In genomic region chr15:79683707-79684465, GRCm38 (mm10) we compare ENCODE assay signal across 8 mouse cellular contexts. TPM values are rescaled to one million over a fixed set of nuclear protein-coding genes. Genes with fewer than 3 reads are reported as not detected.
DNase-seq lines count a peak whose midpoint lies in the region; ATAC-seq and TF ChIP-seq lines count a peak whose summit lies in the region.

No protein-coding gene starts in this region.

- no peaks in the 10 kb centered on the region for H3K27me3 ChIP-seq in kidney, postnatal 0 days (ENCODE audit: insufficient read depth, low read length)
- H3K27me3 ChIP-seq in heart, embryonic 15.5 days = no peaks in the 10 kb centered on the region
- H3K27me3 ChIP-seq in liver, postnatal 0 days (ENCODE audit: insufficient read depth, low read length) = no peaks in the 10 kb centered on the region

- TF ChIP-seq CTCF in kidney, postnatal 0 days (IDR thresholded peaks at IDR 0.05; ENCODE audit: low read depth) = no peak
- TF ChIP-seq CTCF in liver, postnatal 0 days (IDR thresholded peaks at IDR 0.05; ENCODE audit: low read depth) = no peak

- no peak for TF ChIP-seq EP300 in liver, postnatal 0 days (IDR thresholded peaks at IDR 0.05; ENCODE audit: low read depth)

- peaks cover 39% of the 10 kb centered on the region for H3K4me1 ChIP-seq in kidney, postnatal 0 days (replicated peaks; ENCODE audit: insufficient read depth, low read length)
- peaks cover 63% of the 10 kb centered on the region for H3K4me1 ChIP-seq in heart, embryonic 15.5 days (replicated peaks)
- H3K4me1 ChIP-seq in liver, postnatal 0 days (ENCODE audit: insufficient read depth) = peaks cover 54% of the 10 kb centered on the region

- 55% methylated on average over 19 of the region's 19 CpGs for WGBS in kidney, postnatal 0 days
- WGBS in heart, embryonic 15.5 days = 39% methylated on average over 19 of the region's 19 CpGs
- 52% methylated on average over 19 of the region's 19 CpGs for WGBS in liver, postnatal 0 days (ENCODE audit: insufficient replicate concordance)

- peak overlapping the region; percentile 88 for H3K4me3 ChIP-seq in kidney, postnatal 0 days (replicated peaks; ENCODE audit: low read depth, low read length)
- peak overlapping the region; percentile 83 for H3K4me3 ChIP-seq in heart, embryonic 15.5 days
- H3K4me3 ChIP-seq in liver, postnatal 0 days (ENCODE audit: low read depth, low read length) = peak overlapping the region; percentile 88

- ATAC-seq in kidney, postnatal 0 days (replicated peaks; ENCODE audit: low FRiP score, low read depth) = no peak
- no peak for ATAC-seq in heart, embryonic 15.5 days (replicated peaks; ENCODE audit: insufficient number of reproducible peaks, insufficient read depth, low FRiP score, low read depth)
- ATAC-seq in liver, postnatal 0 days = 0 out of 2 replicates have a peak, but pooled peaks have one; percentile 5
- ATAC-seq in CD4-positive, CD25-positive, alpha-beta regulatory T cell, adult 4 months = no peak

- peak overlapping the region; percentile 78 for H3K4me2 ChIP-seq in kidney, postnatal 0 days (ENCODE audit: low read length)
- H3K4me2 ChIP-seq in heart, embryonic 15.5 days = peak overlapping the region; percentile 73
- peak overlapping the region; percentile 92 for H3K4me2 ChIP-seq in liver, postnatal 0 days (ENCODE audit: low read depth, low read length)

- H3K27ac ChIP-seq in kidney, postnatal 0 days = no peak overlapping the region
- peak overlapping the region; percentile 68 for H3K27ac ChIP-seq in heart, embryonic 15.5 days
- peak overlapping the region; percentile 99 for H3K27ac ChIP-seq in liver, postnatal 0 days (ENCODE audit: low read depth)

- no peak overlapping the region for H3K9ac ChIP-seq in kidney, postnatal 0 days (ENCODE audit: low read depth, low read length)
- peak overlapping the region; percentile 91 for H3K9ac ChIP-seq in heart, embryonic 15.5 days
- H3K9ac ChIP-seq in liver, postnatal 0 days (replicated peaks) = peak overlapping the region; percentile 98

- no peaks in the 10 kb centered on the region for H3K9me3 ChIP-seq in kidney, postnatal 0 days (replicated peaks; ENCODE audit: low read length)
- no peaks in the 10 kb centered on the region for H3K9me3 ChIP-seq in heart, embryonic 15.5 days (replicated peaks)
- no peaks in the 10 kb centered on the region for H3K9me3 ChIP-seq in liver, postnatal 0 days (ENCODE audit: low read length)

- no peaks in the 10 kb centered on the region for H3K36me3 ChIP-seq in kidney, postnatal 0 days (ENCODE audit: insufficient read depth, low read length)
- no peaks in the 10 kb centered on the region for H3K36me3 ChIP-seq in heart, embryonic 15.5 days
- peaks cover 3% of the 10 kb centered on the region for H3K36me3 ChIP-seq in liver, postnatal 0 days (replicated peaks; ENCODE audit: insufficient read depth, low read length)

- no peak for DNase-seq in kidney, postnatal 0 days (ENCODE audit: low spot score)
- no peak for DNase-seq in kidney, postnatal 14 days
- peak; percentile 50 for DNase-seq in adrenal gland, postnatal 14 days
- DNase-seq in liver, postnatal 0 days = no peak
- DNase-seq in ovary, postnatal 10 days (ENCODE audit: low spot score) = no peak
- DNase-seq in kidney, adult 8-10 months = no peak

RNA-seq across cellular contexts. Expression of gene Josd1, which starts 3.8 kb away (rescaled TPM):
- 18.8 and 19.0 TPM in 2 replicates for polyA plus RNA-seq in kidney, postnatal 0 days (2015; fragmentation: Nextera tagmentation; extraction: Ambion mirVana)
- 38.0 and 43.9 TPM in 2 replicates for total RNA-seq in adrenal gland, postnatal 14 days (2021)
- polyA plus RNA-seq in heart, embryonic 15.5 days (2015; fragmentation: Nextera tagmentation; extraction: Ambion mirVana) = 20.6 and 24.5 TPM in 2 replicates
- 13.3 and 13.9 TPM in 2 replicates for polyA plus RNA-seq in liver, postnatal 0 days (2015; fragmentation: Nextera tagmentation; extraction: Ambion mirVana)
- polyA plus RNA-seq in CD4-positive, CD25-positive, alpha-beta regulatory T cell, adult 4 months (2017; shearing (Covaris generic)) = 1 to 10 TPM; 4.2 to 6.8 TPM

RNA-seq across cellular contexts. Expression of gene Gtpbp1, which starts 6.8 kb away (rescaled TPM):
- 24.3 and 26.9 TPM in 2 replicates for polyA plus RNA-seq in kidney, postnatal 0 days (2015; fragmentation: Nextera tagmentation; extraction: Ambion mirVana)
- 26.1 and 35.8 TPM in 2 replicates for total RNA-seq in adrenal gland, postnatal 14 days (2021)
- polyA plus RNA-seq in heart, embryonic 15.5 days (2015; fragmentation: Nextera tagmentation; extraction: Ambion mirVana) = 23.7 and 30.0 TPM in 2 replicates
- 14.8 and 16.8 TPM in 2 replicates for polyA plus RNA-seq in liver, postnatal 0 days (2015; fragmentation: Nextera tagmentation; extraction: Ambion mirVana)
- polyA plus RNA-seq in CD4-positive, CD25-positive, alpha-beta regulatory T cell, adult 4 months (2017; shearing (Covaris generic)) = 10 to 100 TPM; 21.0 to 21.6 TPM

RNA-seq across cellular contexts. Expression of gene Tomm22, which starts 13.2 kb away (rescaled TPM):
- polyA plus RNA-seq in kidney, postnatal 0 days (2015; fragmentation: Nextera tagmentation; extraction: Ambion mirVana) = 264 TPM in 2 replicates
- 116 and 120 TPM in 2 replicates for total RNA-seq in adrenal gland, postnatal 14 days (2021)
- polyA plus RNA-seq in heart, embryonic 15.5 days (2015; fragmentation: Nextera tagmentation; extraction: Ambion mirVana) = 218 and 234 TPM in 2 replicates
- polyA plus RNA-seq in liver, postnatal 0 days (2015; fragmentation: Nextera tagmentation; extraction: Ambion mirVana) = 123 and 126 TPM in 2 replicates
- 100 to 1,000 TPM; 183 to 185 TPM for polyA plus RNA-seq in CD4-positive, CD25-positive, alpha-beta regulatory T cell, adult 4 months (2017; shearing (Covaris generic))

RNA-seq across cellular contexts. Expression of gene Cby1, which starts 24.9 kb away (rescaled TPM):
- polyA plus RNA-seq in kidney, postnatal 0 days (2015; fragmentation: Nextera tagmentation; extraction: Ambion mirVana) = 51.7 and 52.7 TPM in 2 replicates
- 21.9 and 24.8 TPM in 2 replicates for total RNA-seq in adrenal gland, postnatal 14 days (2021)
- polyA plus RNA-seq in heart, embryonic 15.5 days (2015; fragmentation: Nextera tagmentation; extraction: Ambion mirVana) = 51.0 and 52.5 TPM in 2 replicates
- polyA plus RNA-seq in liver, postnatal 0 days (2015; fragmentation: Nextera tagmentation; extraction: Ambion mirVana) = 8.5 and 8.8 TPM in 2 replicates
- polyA plus RNA-seq in CD4-positive, CD25-positive, alpha-beta regulatory T cell, adult 4 months (2017; shearing (Covaris generic)) = 10 to 100 TPM; 16.1 to 16.3 TPM

RNA-seq across cellular contexts. Expression of gene Fam227a, which starts 25.1 kb away (rescaled TPM):
- polyA plus RNA-seq in kidney, postnatal 0 days (2015; fragmentation: Nextera tagmentation; extraction: Ambion mirVana) = 0.66 and 1.3 TPM in 2 replicates
- total RNA-seq in adrenal gland, postnatal 14 days (2021) = 2.6 and 4.8 TPM in 2 replicates
- 0.39 and 0.81 TPM in 2 replicates for polyA plus RNA-seq in heart, embryonic 15.5 days (2015; fragmentation: Nextera tagmentation; extraction: Ambion mirVana)
- polyA plus RNA-seq in liver, postnatal 0 days (2015; fragmentation: Nextera tagmentation; extraction: Ambion mirVana) = 0.13 and 0.18 TPM in 2 replicates
- under 1 TPM; 0.15 to 0.50 TPM for polyA plus RNA-seq in CD4-positive, CD25-positive, alpha-beta regulatory T cell, adult 4 months (2017; shearing (Covaris generic))
